ENCODE assay signal across 8 mouse cellular contexts in the genomic region with DNA sequence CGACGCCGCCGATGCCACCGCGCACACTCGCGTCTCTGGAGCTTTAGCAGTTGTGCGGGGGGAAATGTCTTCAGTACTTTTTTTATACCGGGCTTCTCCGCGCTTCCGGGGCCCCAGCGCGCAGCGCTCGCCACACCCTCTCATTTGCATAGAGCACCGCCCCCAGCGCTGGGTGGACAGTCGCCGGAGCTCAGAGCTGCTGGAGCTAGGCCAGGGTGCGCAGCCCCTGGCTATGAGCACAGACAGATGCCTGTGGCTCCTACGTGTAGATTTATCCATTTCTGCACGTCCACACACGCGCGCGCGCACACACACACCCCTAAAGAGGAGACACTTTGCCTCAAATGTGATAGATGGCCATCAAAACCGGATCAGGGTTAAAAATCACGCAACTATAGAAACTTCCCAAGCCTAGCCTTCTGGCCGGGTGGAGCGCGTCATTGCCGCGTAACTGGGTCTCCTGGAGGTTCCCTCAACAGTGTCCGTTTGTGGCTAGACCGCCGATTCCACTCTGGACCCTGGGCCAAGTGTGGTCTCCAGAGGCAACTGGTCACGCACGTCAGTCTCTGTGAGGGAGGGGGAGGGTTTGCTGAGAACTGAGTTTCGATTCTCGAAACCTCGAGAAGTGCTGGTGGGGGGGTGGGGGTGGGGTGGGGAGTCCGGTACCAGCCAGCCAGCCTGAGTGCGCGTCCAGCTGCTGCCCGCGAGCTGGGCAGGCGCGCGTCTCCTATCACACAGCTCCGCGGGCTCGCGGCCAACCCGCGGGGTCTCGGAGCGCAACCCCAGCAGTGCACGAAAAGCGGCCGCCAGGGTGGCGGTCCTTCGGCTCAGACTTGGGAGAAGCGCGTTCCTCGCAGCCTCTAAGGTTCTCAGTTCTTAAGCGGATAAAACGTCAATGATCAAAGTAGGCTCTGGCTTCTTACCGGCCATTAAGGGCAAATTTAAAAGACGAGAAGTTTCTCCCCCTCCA. TPM values are rescaled to one million over a fixed set of nuclear protein-coding genes. Genes with fewer than 3 reads are reported as not detected.
A peak's percentile ranks its signal among the peaks of the same experiment; 100 is the strongest.
DNase-seq lines count a peak whose midpoint lies in the region; ATAC-seq and TF ChIP-seq lines count a peak whose summit lies in the region.

A gene (minus strand): TSS at position 107 of the 970 bp plus-strand sequence.

- TF ChIP-seq POLR2A in bone marrow, adult 2 months (IDR thresholded peaks at IDR 0.05; ENCODE audit: borderline replicate concordance, control insufficient read depth, low read depth, low read length), result peak; percentile 91

- peaks cover 33% of the 10 kb centered on the region for H3K27me3 ChIP-seq in forebrain, embryonic 10.5 days (ENCODE audit: poor library complexity, severe bottlenecking)
- H3K27me3 ChIP-seq in heart, embryonic 15.5 days, result no peaks in the 10 kb centered on the region; the same call in 1 of the 2 replicates
- no peaks in the 10 kb centered on the region; the same call in 1 of the 2 replicates for H3K27me3 ChIP-seq in liver, embryonic 14.5 days (ENCODE audit: control insufficient read depth, insufficient read depth, low read length)
- H3K27me3 ChIP-seq in stomach, embryonic 14.5 days (ENCODE audit: control insufficient read depth, insufficient read depth, low read length), result no peaks in the 10 kb centered on the region

- no peaks in the 10 kb centered on the region; the same call in 1 of the 2 replicates for H3K4me1 ChIP-seq in bone marrow, adult 2 months (ENCODE audit: control insufficient read depth, insufficient read depth, low read length)
- peaks cover 20% of the 10 kb centered on the region for H3K4me1 ChIP-seq in forebrain, embryonic 10.5 days
- H3K4me1 ChIP-seq in heart, embryonic 15.5 days (replicated peaks), result peaks cover 11% of the 10 kb centered on the region; the same call in 1 of the 2 replicates
- H3K4me1 ChIP-seq in liver, embryonic 14.5 days (replicated peaks; ENCODE audit: control insufficient read depth in 2 of 2, insufficient read depth in 2 of 2, low read length in 1 of 2), result no peaks in the 10 kb centered on the region
- no peaks in the 10 kb centered on the region for H3K4me1 ChIP-seq in stomach, embryonic 14.5 days (ENCODE audit: control insufficient read depth, insufficient read depth, low read length)

- peak; percentile 84 for DNase-seq in CD4-positive, CD25-positive, alpha-beta regulatory T cell, adult 2 months (ENCODE audit: low read depth, low spot score)
- DNase-seq in forebrain, embryonic 10.5 days (ENCODE audit: extremely low spot score, low spot score), result peak; percentile 83
- DNase-seq in kidney, postnatal 14 days, result peak; percentile 90
- peak; percentile 63 to 66 (median 63) for DNase-seq in liver, embryonic 14.5 days (ENCODE audit: low read depth in 3 of 3, low spot score in 3 of 3)
- DNase-seq in natural killer cell, adult 2 months (ENCODE audit: low spot score in 2 of 2), result peak; percentile 80 to 83

- H3K27ac ChIP-seq in bone marrow, adult 2 months (ENCODE audit: control insufficient read depth, insufficient read depth, low read depth, low read length, poor library complexity), result peak within 1 kb of the TSS; percentile 95
- H3K27ac ChIP-seq in forebrain, embryonic 10.5 days, result peak within 1 kb of the TSS; percentile 76
- H3K27ac ChIP-seq in heart, embryonic 15.5 days, result peak within 1 kb of the TSS; percentile 96
- peak within 1 kb of the TSS; percentile 3 for H3K27ac ChIP-seq in liver, embryonic 14.5 days
- peak within 1 kb of the TSS; percentile 89 for H3K27ac ChIP-seq in stomach, embryonic 14.5 days (ENCODE audit: low read length)

- peak within 1 kb of the TSS; percentile 86 for H3K9ac ChIP-seq in heart, embryonic 15.5 days
- peak within 1 kb of the TSS; percentile 48 for H3K9ac ChIP-seq in liver, embryonic 14.5 days (replicated peaks)
- H3K9ac ChIP-seq in stomach, embryonic 14.5 days (replicated peaks; ENCODE audit: low read depth, low read length), result peak within 1 kb of the TSS; percentile 71

- under 1% methylated on average over 72 of the region's 72 CpGs for WGBS in bone marrow, adult 2 months
- WGBS in forebrain, embryonic 10.5 days, result under 1% methylated on average over 72 of the region's 72 CpGs
- WGBS in heart, embryonic 15.5 days, result under 1% methylated on average over 72 of the region's 72 CpGs
- WGBS in liver, embryonic 14.5 days (ENCODE audit: insufficient replicate concordance), result 0% methylated on average over 66 of the region's 72 CpGs
- WGBS in stomach, embryonic 14.5 days, result under 1% methylated on average over 72 of the region's 72 CpGs

- ATAC-seq in heart, embryonic 15.5 days (replicated peaks; ENCODE audit: insufficient number of reproducible peaks, insufficient read depth, low FRiP score, low read depth), result peak; percentile 92
- ATAC-seq in liver, embryonic 14.5 days (ENCODE audit: insufficient read depth), result peak; percentile 86
- peak; percentile 92 for ATAC-seq in stomach, embryonic 14.5 days (ENCODE audit: insufficient number of reproducible peaks, insufficient read depth, low FRiP score, low read depth)

- no peak for TF ChIP-seq EP300 in liver, embryonic 14.5 days (IDR thresholded peaks at IDR 0.05; ENCODE audit: low read depth)

- no peaks in the 10 kb centered on the region for H3K9me3 ChIP-seq in forebrain, embryonic 10.5 days
- H3K9me3 ChIP-seq in heart, embryonic 15.5 days (replicated peaks), result no peaks in the 10 kb centered on the region
- no peaks in the 10 kb centered on the region for H3K9me3 ChIP-seq in liver, embryonic 14.5 days (ENCODE audit: control insufficient read depth, low read length)
- no peaks in the 10 kb centered on the region for H3K9me3 ChIP-seq in stomach, embryonic 14.5 days (ENCODE audit: control insufficient read depth, low read depth, low read length)

- no peak for TF ChIP-seq CTCF in bone marrow, adult 2 months (IDR thresholded peaks at IDR 0.05; ENCODE audit: control insufficient read depth, insufficient read depth, low read length)
- TF ChIP-seq CTCF in liver, embryonic 14.5 days (IDR thresholded peaks at IDR 0.05; ENCODE audit: low read depth), result no peak

- no peaks in the 10 kb centered on the region for H3K36me3 ChIP-seq in forebrain, embryonic 10.5 days (replicated peaks)
- no peaks in the 10 kb centered on the region for H3K36me3 ChIP-seq in heart, embryonic 15.5 days
- no peaks in the 10 kb centered on the region for H3K36me3 ChIP-seq in liver, embryonic 14.5 days (replicated peaks; ENCODE audit: control insufficient read depth, insufficient read depth, low read depth)
- H3K36me3 ChIP-seq in stomach, embryonic 14.5 days (ENCODE audit: control insufficient read depth, insufficient read depth, low read length), result no peaks in the 10 kb centered on the region

- peak within 1 kb of the TSS; percentile 84 for H3K4me2 ChIP-seq in heart, embryonic 15.5 days
- peak within 1 kb of the TSS; percentile 74 for H3K4me2 ChIP-seq in liver, embryonic 14.5 days (ENCODE audit: low read depth)
- peak within 1 kb of the TSS; percentile 72 for H3K4me2 ChIP-seq in stomach, embryonic 14.5 days (replicated peaks; ENCODE audit: low read depth, low read length)

- H3K4me3 ChIP-seq in bone marrow, adult 2 months (replicated peaks; ENCODE audit: control insufficient read depth, low read depth, low read length), result peak within 1 kb of the TSS; percentile 75
- H3K4me3 ChIP-seq in forebrain, embryonic 10.5 days, result peak within 1 kb of the TSS; percentile 76
- peak within 1 kb of the TSS; percentile 93 for H3K4me3 ChIP-seq in heart, embryonic 15.5 days
- peak within 1 kb of the TSS; percentile 65 to 67 for H3K4me3 ChIP-seq in liver, embryonic 14.5 days (ENCODE audit: insufficient read depth in 1 of 2, low read depth in 2 of 2, low read length in 2 of 2)
- H3K4me3 ChIP-seq in stomach, embryonic 14.5 days (ENCODE audit: low read depth, low read length), result peak within 1 kb of the TSS; percentile 79

RNA-seq across cellular contexts. Expression of the gene that starts here (rescaled TPM):
- 6.8 and 11.4 TPM in 2 replicates for polyA plus RNA-seq in bone marrow, adult 2 months (2011; ENCODE audit: insufficient read depth, insufficient read length, low replicate concordance, missing spikeins)
- 0.60 and 1.0 TPM in 2 replicates for polyA plus RNA-seq in forebrain, embryonic 10.5 days (2016; fragmentation: Nextera tagmentation; extraction: Ambion mirVana)
- polyA plus RNA-seq in heart, embryonic 15.5 days (2015; fragmentation: Nextera tagmentation; extraction: Ambion mirVana), result 11.6 and 12.4 TPM in 2 replicates
- 3.6 and 5.0 TPM in 2 replicates for polyA plus RNA-seq in liver, embryonic 14.5 days (2012; rRNA removed)
- 8.1 and 10.5 TPM in 2 replicates for polyA plus RNA-seq in liver, embryonic 14.5 days (2014; fragmentation: Nextera tagmentation; extraction: Ambion mirVana)
- 27.8 and 27.9 TPM in 2 replicates for polyA plus RNA-seq in stomach, embryonic 14.5 days (2014; fragmentation: Nextera tagmentation; extraction: Ambion mirVana)

Comparison
In these comparisons a context has a peak if more than half of its experiments do, and no peak if none do; other contexts are left out.
1. Peak in every context shown above with its lines: DNase-seq, ATAC-seq, H3K4me3 ChIP-seq and H3K27ac ChIP-seq.
2. H3K27ac ChIP-seq: peak in every context shown above with its lines; median percentile 96 in heart, embryonic 15.5 days; 95 in bone marrow, adult 2 months; 89 in stomach, embryonic 14.5 days; 76 in forebrain, embryonic 10.5 days; 3 in liver, embryonic 14.5 days.